Mouse (Mus musculus) adrenal gland, postnatal 25 days (tissue): ENCODE data around the gene Proser2. TPM values are rescaled to one million over a fixed set of nuclear protein-coding genes. Genes with fewer than 3 reads are reported as not detected.
A peak's percentile ranks its signal among the peaks of the same experiment; 100 is the strongest.

Source experiments
- DNase-seq: peaks from one replicate; pipeline ENCODE4 v3.0.0; 2021; ENCODE audit warnings: mixed read lengths
- long read RNA-seq: library from polyadenylated mRNA; stranded (forward); transcript quantifications from one replicate; pipeline ENCODE4 v2.0.0, GENCODE M21; 2021
- total RNA-seq: library from RNA; stranded (reverse); gene quantifications from 2 replicates; pipeline ENCODE4 v1.2.3, GENCODE M21; 2021

Gene Proser2
- total RNA-seq = 11.7 and 13.4 TPM in 2 replicates
- long read RNA-seq, full-length matches to known transcripts = 28 of 37 reads
- long read RNA-seq, partial matches to known transcripts = 9 of 37 reads
- long read RNA-seq, other reads (novel, unspliced or antisense) = 0 of 37 reads

GRCm38 (mm10) chr2:6129555-6130355, at the start of gene Proser2:
Gene Proser2, minus strand, starts transcription at chr2:6130211.
- DNase-seq = peak; percentile 87

DNA sequence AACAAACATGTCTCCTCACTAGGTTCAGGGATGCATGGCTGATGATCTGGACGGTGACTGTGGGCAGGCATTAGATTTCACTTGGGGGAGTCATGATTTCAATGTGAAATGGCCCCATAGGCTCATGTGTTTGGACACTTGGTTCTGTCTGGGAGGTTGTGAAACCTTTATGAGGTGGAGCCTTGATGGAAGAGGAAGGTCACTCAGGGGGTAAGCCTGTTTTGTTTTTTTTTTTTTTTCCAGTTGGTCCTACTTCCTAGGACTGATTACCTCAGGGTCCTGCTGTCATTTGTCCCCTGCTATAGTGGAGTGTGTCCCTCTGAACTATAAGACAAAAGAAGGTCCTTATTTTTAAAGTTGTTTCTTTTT, 49.7 kb upstream of the Proser2 start:
- no peak for DNase-seq

DNA sequence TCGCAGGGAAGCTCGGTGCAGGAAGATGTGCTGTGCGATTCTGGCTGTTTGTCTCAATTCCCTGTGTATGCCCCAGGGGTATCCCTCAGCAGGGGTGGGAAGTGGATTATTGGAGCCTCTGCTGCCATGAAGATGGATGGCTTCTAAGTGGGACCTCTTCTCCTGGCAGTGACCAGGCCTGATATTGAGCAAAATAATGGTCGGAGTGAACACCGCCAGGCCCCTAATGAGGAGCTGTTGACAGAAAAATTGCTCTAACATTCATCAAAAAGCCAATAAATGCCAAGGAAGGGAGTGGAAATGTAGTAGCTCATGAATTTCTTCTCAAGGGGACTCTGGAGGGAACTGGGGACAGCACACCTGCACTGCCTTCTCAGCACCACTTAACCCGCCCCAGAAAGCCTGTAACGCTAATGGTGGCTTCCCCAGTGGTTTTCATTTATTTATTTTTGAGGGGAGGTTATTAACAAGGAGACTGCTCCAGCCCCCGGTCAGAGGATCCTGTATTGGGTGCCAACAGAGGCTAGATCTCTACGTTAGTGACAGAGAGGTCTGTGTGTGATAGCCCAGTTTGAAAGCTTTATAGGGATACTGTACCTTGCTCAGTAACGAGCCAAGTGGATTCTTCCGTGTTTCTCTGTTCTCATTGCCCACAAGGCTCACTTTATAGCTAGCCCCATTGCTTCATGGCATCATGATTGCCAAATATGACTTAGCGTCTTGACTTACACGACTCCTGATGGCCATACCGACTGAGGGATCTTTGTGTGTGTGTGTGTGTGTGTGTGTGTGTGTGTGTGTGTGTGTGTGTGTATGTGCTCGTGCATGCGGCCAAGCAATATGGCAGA, 49.1 kb upstream of the Proser2 start:
- no peak for DNase-seq

- DNase-seq = no peak
These were observed 43.0 kb upstream of the Proser2 start for GRCm38 (mm10) chr2:6173013-6173412.

GRCm38 (mm10) chr2:6168560-6168959, 38.5 kb upstream of the Proser2 start:
- DNase-seq = no peak

DNA sequence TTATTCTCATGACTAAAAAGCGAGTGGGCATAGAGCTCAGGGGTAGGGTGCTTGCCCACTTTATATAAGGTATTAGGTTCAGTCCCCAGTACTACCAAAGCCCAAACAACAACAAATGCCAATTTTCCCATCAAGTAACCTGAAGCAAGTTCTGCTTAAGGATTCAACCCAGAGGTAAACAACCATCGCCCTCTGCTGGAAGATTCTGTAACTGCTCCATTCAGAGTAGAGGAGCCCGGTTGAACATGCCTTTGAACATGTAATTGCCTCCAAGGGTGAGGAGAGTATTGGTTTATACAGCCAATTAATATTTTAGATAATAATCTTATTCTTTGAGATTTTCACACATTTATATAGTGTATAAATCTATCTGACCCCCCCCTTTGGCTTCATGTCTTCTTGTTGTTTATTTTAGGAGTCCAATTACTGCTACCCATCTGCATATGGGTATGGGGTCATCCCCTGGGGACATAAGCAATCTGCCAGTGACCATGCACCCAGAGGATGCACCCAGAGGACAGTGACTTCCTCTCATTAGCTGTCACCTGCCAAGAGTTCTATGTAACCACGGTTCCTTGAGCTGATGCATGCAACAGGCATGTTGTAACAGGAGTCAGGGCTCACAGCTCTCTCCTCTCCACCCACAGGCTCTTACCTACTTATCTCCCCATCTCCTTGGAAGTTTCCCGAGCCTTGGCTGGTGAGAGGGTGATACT, 38.0 kb upstream of the Proser2 start:
- peak; percentile 63 for DNase-seq

DNA sequence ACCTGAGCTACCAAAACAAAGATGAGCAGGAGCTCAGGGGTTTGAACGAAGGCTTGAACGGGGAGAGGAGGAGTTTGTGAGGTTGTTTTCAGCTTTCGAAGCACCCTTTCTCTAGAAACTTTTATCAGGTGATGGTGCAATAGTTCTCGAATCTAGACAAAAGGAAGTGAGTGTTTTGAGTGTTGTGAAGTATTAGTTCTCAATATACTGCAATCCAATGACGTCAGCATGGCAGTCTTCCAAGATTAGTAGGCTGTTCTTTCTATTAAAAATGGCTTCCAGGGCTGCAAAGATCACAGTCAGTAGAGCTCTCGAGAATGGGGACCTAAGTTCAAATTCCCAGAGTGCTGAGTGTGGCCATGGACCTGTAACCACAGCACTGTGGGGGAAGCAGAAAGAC, 35.8 kb upstream of the Proser2 start:
- no peak for DNase-seq

GRCm38 (mm10) chr2:6164606-6165290, 34.7 kb upstream of the Proser2 start:
- DNase-seq = no peak

DNA sequence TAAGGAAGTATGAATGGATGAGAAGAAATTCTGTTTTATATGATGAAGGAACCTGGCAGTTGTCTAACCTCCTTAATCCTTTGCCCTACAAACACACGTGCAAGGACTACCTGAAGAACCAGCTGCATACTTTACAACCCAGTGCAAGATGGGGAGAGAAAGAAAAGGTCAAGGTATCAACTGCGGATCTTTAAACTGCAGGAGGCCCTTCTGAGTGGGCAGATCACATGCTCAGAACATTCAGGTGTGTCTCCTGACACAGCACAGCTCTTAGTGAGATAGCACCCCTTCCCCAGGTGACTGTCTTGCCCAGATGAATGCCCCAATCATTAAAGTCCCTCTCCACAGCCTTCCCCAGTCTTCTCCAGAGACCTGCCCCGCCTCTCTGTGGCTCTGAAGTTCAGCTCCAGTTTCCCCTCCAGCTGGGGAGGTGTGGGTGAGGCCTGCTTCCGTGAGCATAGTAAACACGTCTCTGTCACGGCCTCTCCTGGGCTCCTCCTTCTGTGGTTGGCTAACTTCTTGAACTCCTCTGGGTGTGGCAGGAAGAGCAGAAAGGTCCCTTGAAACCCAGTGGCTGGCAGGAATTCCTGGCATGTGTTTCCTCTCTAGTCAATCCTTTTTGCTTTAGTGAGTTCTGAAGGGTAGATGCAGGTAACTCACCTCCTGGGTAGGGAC, 32.5 kb upstream of the Proser2 start:
- no peak for DNase-seq

GRCm38 (mm10) chr2:6159735-6160134, 29.7 kb upstream of the Proser2 start:
- DNase-seq = no peak

GRCm38 (mm10) chr2:6159219-6159618, 29.2 kb upstream of the Proser2 start:
- no peak for DNase-seq

DNA sequence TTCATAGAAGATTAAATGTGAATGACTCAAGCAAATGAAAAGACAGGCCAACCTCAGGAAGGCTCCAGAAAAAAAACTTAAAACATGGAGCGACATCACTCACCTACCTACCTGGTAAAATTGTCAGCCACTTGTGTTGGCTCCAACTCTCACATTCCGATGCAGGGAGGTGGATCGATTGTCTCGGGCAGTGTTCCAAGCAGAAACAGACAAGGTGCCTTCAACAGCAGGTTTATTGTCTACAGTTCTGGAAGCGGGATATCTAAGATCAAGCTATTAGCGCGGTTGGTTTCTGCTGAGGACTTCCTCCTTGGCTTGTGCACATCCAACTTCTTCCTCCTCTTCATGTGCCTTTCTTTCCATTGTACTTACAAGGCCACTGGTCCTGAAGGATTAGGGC, 27.6 kb upstream of the Proser2 start:
- DNase-seq = no peak

DNA sequence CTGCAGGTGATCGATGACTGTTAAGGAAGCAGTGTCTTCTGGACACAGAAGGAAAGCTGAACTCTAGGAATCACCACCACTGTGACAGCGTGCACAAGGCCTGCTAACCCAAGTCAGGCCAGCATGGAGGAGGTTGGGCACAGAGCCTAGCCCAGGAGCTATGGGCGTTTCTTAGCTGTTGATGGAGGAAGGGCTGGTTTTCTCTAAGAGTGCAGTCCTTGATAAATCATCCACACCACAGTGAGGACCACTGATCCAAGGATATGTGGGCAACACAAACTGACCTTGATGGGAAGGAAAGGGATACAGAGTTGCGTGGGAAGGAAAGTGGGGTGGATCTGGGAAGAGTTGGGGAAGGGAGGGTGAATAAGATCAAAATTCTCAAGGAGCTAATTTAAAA, 27.2 kb upstream of the Proser2 start:
- DNase-seq = no peak

DNA sequence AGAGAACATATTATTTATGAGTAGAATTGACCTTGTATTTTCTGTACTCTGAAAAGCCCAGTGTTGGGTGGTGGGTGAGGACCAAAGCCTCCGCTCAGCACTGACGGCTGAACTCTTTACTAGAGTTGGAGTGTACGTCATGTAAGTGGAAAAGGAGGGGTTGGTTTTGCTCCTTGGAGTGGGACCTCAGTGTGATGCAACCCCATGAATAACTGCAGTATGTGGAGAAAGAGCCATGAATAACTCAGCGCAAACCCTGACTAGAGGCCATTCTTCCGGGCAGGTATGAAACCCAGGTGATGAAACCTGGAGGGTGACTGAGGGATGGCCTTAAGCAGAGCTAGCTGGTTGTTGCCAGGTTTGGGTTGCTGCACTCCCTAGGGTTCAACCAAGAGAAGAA, 19.8 kb upstream of the Proser2 start:
- DNase-seq = no peak

GRCm38 (mm10) chr2:6146901-6147300, 16.9 kb upstream of the Proser2 start:
- DNase-seq = no peak

- no peak for DNase-seq
These were observed 16.2 kb upstream of the Proser2 start for GRCm38 (mm10) chr2:6146257-6146656.

DNA sequence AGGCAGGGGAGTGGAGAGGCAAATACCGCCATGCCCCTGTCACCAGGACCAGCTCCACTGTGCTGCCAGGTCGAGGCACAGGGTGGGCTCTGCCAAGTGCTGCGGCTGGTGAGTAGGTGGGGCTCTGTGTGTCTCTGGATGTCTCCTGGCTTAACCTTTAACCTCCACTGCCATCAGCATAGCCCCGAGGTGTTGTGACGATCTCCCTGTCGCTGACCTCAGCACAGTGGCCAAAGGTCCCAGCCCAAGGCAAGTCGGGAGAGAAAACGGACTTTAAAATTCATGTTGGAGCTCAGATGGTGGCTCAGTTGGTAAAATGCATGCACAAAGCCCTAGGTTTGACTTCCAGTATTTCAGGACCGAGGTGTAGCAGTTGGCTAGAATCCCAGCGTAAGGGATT, 15.6 kb upstream of the Proser2 start:
- no peak for DNase-seq

- DNase-seq = no peak
These were observed 13.1 kb upstream of the Proser2 start for GRCm38 (mm10) chr2:6142915-6143654.

DNA sequence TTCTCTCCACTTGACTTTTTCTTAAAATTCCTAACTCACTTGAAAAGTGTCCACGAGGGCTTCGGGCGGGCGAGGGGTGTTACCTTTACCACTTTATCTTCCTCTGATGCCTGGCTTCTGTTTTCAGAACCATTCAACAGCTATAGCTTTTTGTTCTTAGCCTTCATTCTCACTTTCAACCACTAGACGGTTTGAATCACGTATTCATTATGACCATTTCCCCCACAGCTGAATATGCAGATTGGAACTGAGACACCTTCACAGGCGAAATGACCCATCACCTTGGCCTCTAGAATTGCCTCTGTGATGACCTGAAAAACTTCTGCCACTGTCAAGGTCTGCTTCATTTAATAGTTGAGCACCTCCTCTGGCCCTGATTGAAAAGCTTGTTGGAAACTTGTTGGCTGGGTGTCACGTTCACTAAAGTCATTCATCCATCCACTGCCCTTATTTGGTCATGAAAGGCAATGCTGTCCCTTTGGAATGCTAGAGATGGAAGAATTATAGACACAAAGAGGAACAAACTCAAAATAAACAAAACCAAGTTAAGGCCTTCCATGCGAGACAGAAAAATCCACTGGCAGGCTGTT, 10.7 kb upstream of the Proser2 start:
- no peak for DNase-seq

DNA sequence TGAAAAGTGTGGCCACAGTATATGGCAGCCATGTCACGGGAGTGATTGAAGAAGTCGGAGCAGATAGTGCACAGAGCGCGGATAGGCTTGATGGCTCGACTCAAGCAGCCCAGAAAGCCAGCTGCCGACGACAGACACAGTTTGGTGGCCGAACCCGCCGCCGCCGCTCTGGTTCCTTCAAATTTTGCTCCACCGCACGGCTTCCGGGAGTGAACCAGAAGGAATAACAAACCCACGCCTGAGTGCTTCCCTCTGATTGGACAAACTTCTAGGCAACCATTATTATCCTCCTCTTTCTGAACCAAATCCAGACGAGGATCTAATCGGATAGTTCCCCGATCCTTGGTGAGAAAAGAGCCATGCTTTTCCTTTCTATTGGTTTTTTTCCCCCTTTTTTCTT, 3.9 kb upstream of the Proser2 start:
- DNase-seq = no peak
